Mouse (Mus musculus): ENCODE measurements around the gene Usp18. TPM values are rescaled to one million over a fixed set of nuclear protein-coding genes. Genes with fewer than 3 reads are reported as not detected.
A peak's percentile ranks its signal among the peaks of the same experiment; 100 is the strongest.

The Usp18 gene
- total RNA-seq, 2 experiments from 2014 or later, result 1.1 to 1.5 TPM

GRCm38 (mm10) chr6:121223001-121223400, 22.7 kb upstream of the Usp18 start:
- intact Hi-C loops (cut with DNase I), result no loop called here
- DNase-seq (ENCODE audit: low spot score), result no peak

- no peak for DNase-seq (ENCODE audit: low spot score)
- intact Hi-C loops (cut with DNase I), result no loop called here
Measured at GRCm38 (mm10) chr6:121224067-121224466, 21.6 kb upstream of the Usp18 start.

- intact Hi-C loops (cut with DNase I), result no loop called here
- no peak for DNase-seq (ENCODE audit: low spot score)
Measured at GRCm38 (mm10) chr6:121224993-121225392, 20.7 kb upstream of the Usp18 start.

GRCm38 (mm10) chr6:121226043-121226442, 19.7 kb upstream of the Usp18 start:
- intact Hi-C loops (cut with DNase I), result no loop called here
- DNase-seq (ENCODE audit: low spot score), result no peak

GRCm38 (mm10) chr6:121226744-121227143, 19.0 kb upstream of the Usp18 start:
- intact Hi-C loops (cut with DNase I), result no loop called here
- no peak for DNase-seq (ENCODE audit: low spot score)

- intact Hi-C loops (cut with DNase I), result no loop called here
- DNase-seq (ENCODE audit: low spot score), result no peak
Measured at GRCm38 (mm10) chr6:121228421-121228820, 17.3 kb upstream of the Usp18 start.

GRCm38 (mm10) chr6:121232652-121233051, 13.1 kb upstream of the Usp18 start:
- DNase-seq (ENCODE audit: low spot score), result no peak
- intact Hi-C loops (cut with DNase I), result no loop called here

- intact Hi-C loops (cut with DNase I), result loop anchor here (5.0 kb wide), 1 partner anchor 44 kb away; no protein-coding TSS in a partner anchor
- no peak for DNase-seq (ENCODE audit: low spot score)
Measured at GRCm38 (mm10) chr6:121236386-121236785, 9.3 kb upstream of the Usp18 start.

- intact Hi-C loops (cut with DNase I), result loop anchor here (5.0 kb wide), 1 partner anchor 46 kb away; no protein-coding TSS in a partner anchor
- DNase-seq (ENCODE audit: low spot score), result no peak
Measured at GRCm38 (mm10) chr6:121238209-121238608, 7.5 kb upstream of the Usp18 start.

- intact Hi-C loops (cut with DNase I), result no loop called here
- DNase-seq (ENCODE audit: low spot score), result no peak
Measured at GRCm38 (mm10) chr6:121241780-121242179, 3.9 kb upstream of the Usp18 start.

GRCm38 (mm10) chr6:121243161-121243560, 2.5 kb upstream of the Usp18 start:
- intact Hi-C loops (cut with DNase I), result no loop called here
- DNase-seq (ENCODE audit: low spot score), result no peak

GRCm38 (mm10) chr6:121246037-121246361, 293 bp downstream of the Usp18 start:
- DNase-seq (ENCODE audit: low spot score), result no peak
- intact Hi-C loops (cut with DNase I), result no loop called here

- no peak for DNase-seq (ENCODE audit: low spot score)
- intact Hi-C loops (cut with DNase I), result no loop called here
Measured at GRCm38 (mm10) chr6:121250406-121250805, 4.7 kb downstream of the Usp18 start.

GRCm38 (mm10) chr6:121251256-121251655, 5.5 kb downstream of the Usp18 start:
- intact Hi-C loops (cut with DNase I), result no loop called here
- DNase-seq (ENCODE audit: low spot score), result no peak

GRCm38 (mm10) chr6:121260548-121260947, 14.8 kb downstream of the Usp18 start:
- DNase-seq (ENCODE audit: low spot score), result no peak
- intact Hi-C loops (cut with DNase I), result loop anchor here (5.0 kb wide), 1 partner anchor 73 kb away; no protein-coding TSS in a partner anchor

- DNase-seq (ENCODE audit: low spot score), result no peak
- intact Hi-C loops (cut with DNase I), result loop anchor here (5.0 kb wide), 1 partner anchor 74 kb away; no protein-coding TSS in a partner anchor
Measured at GRCm38 (mm10) chr6:121261233-121261632, 15.5 kb downstream of the Usp18 start.

GRCm38 (mm10) chr6:121262004-121262403, 16.3 kb downstream of the Usp18 start:
- no peak for DNase-seq (ENCODE audit: low spot score)
- intact Hi-C loops (cut with DNase I), result loop anchor here (5.0 kb wide), 1 partner anchor 75 kb away; no protein-coding TSS in a partner anchor

GRCm38 (mm10) chr6:121262496-121262895, 16.8 kb downstream of the Usp18 start:
- intact Hi-C loops (cut with DNase I), result loop anchor here (5.0 kb wide), 1 partner anchor 75 kb away; no protein-coding TSS in a partner anchor

GRCm38 (mm10) chr6:121270156-121270555, 24.4 kb downstream of the Usp18 start:
- no peak for DNase-seq (ENCODE audit: low spot score)
- intact Hi-C loops (cut with DNase I), result loop anchor here (5.0 kb wide), 1 partner anchor 67 kb away; no protein-coding TSS in a partner anchor

More at GRCm38 (mm10) chr6:121262496-121262895, 16.8 kb downstream of the Usp18 start:
- DNase-seq (ENCODE audit: low spot score), result no peak

GRCm38 (mm10) chr6:121271707-121272074, 26.0 kb downstream of the Usp18 start:
- no peak for DNase-seq (ENCODE audit: low spot score)
- intact Hi-C loops (cut with DNase I), result loop anchor here (1.0 to 5.0 kb wide), 3 partner anchors 66 to 262 kb away; no protein-coding TSS in a partner anchor

GRCm38 (mm10) chr6:121272075-121272800, 26.5 kb downstream of the Usp18 start:
- peak; percentile 47 for DNase-seq (ENCODE audit: low spot score)
- intact Hi-C loops (cut with DNase I), result loop anchor here (1.0 to 5.0 kb wide), 3 partner anchors 65 to 261 kb away; no protein-coding TSS in a partner anchor

Data from heart, postnatal 25 days (tissue).